Mouse (Mus musculus) intestine, embryonic 15.5 days (tissue): ENCODE results near the gene Mbtps1. TPM values are rescaled to one million over a fixed set of nuclear protein-coding genes. Genes with fewer than 3 reads are reported as not detected.

Source experiments
- ATAC-seq: fragments of 200-750 bp; cut with Nextera tagmentation; 2 replicates; pipeline ENCODE4 v1.8.0; 2017; ENCODE audit warnings: moderate TSS enrichment, moderate library complexity
- H3K27ac ChIP-seq: fragments of 300-500 bp; sonication (generic); 2 replicates; pipeline ENCODE4 v1.5.1; 2015; ENCODE audit warnings: mild to moderate bottlenecking, inconsistent platforms
- H3K27me3 ChIP-seq: fragments of 300-500 bp; sonication (generic); replicated peaks from 2 replicates; pipeline ENCODE4 v1.6.1; 2015; ENCODE audit warnings: inconsistent platforms
- H3K36me3 ChIP-seq: fragments of 300-500 bp; sonication (generic); 2 replicates; pipeline ENCODE4 v1.6.1; 2015; ENCODE audit warnings: inconsistent platforms
- H3K4me1 ChIP-seq: fragments of 300-500 bp; sonication (generic); replicated peaks from 2 replicates; pipeline ENCODE4 v1.6.1; 2015; ENCODE audit warnings: inconsistent platforms
- H3K4me2 ChIP-seq: fragments of 300-500 bp; sonication (generic); replicated peaks from 2 replicates; pipeline ENCODE4 v1.6.1; 2015; ENCODE audit warnings: mild to moderate bottlenecking, inconsistent platforms
- H3K4me3 ChIP-seq: fragments of 300-500 bp; sonication (generic); replicated peaks from 2 replicates; pipeline ENCODE4 v1.5.1; 2015; ENCODE audit warnings: inconsistent platforms
- H3K9ac ChIP-seq: fragments of 300-500 bp; sonication (generic); 2 replicates; pipeline ENCODE4 v1.6.1; 2015; ENCODE audit warnings: inconsistent platforms
- H3K9me3 ChIP-seq: fragments of 300-500 bp; sonication (generic); 2 replicates; pipeline ENCODE4 v1.6.1; 2016; ENCODE audit warnings: inconsistent platforms
- WGBS: fragments of 180-500 bp; shearing (Covaris S2); methylation state at CpG from one replicate; pipeline ENCODE4 v1.1.7; 2015; 5-methylcytosine and 5-hydroxymethylcytosine counted together
- polyA plus RNA-seq: library from polyadenylated mRNA; unstranded; fragments of >200 nt; fragmentation: Nextera tagmentation; extraction: Ambion mirVana; gene quantifications from 2 replicates; pipeline ENCODE4 v1.2.1, GENCODE M21; 2015

The Mbtps1 gene
- 83.6 and 88.8 TPM in 2 replicates for polyA plus RNA-seq

DNA sequence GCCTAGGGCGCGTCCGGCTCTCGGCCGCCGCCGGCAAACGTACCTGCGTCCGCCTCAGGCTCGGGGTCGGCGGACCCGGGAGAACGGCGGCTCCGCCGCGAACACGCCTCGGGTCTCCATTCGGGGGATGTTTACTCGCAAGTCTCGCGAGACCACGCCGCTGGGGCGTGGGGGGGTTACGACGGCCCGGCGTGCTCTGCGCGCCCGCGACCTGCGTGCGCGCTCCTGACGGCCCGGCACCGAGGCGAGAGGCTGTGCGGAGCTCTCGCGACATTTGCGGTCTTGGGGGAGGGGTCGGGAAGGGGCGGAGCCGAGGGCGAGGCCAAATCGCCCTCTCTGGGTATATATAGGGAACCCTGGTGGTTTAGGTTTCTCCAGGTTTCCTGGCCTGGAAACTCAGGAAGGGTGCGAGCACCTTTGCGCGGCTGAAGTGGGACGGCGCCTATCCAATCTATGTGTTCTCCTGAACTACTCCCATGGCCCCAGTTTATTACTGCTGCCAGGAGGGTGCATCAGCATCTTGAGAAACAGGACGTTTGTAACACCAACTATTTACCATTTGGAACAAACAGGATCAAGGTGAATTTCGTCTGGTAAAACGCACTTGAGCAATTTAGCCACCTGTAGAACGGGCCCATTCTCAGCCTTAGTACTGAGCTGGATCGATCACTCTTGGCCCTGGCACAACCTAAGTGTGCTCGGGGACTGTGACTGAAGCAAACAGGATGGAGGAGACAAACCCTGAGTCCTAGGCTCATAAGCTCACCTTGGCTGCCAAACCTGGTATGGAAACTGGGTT is at the start of gene Mbtps1:
Gene Mbtps1 (minus strand): TSS at position 133 of the 799 bp plus-strand sequence.
- ATAC-seq, result peak; percentile 98
- Histone ChIP-seq H3K9ac (peak within 1 kb of the TSS; percentile 88), H3K36me3 (peaks cover 14% of the 10 kb centered on the region), H3K4me2 (peak within 1 kb of the TSS; percentile 68), H3K4me1 (peaks cover 20% of the 10 kb centered on the region), H3K27ac (peak within 1 kb of the TSS; percentile 93), H3K9me3 (no peaks in the 10 kb centered on the region), H3K4me3 (peak within 1 kb of the TSS; percentile 82), H3K27me3 (no peaks in the 10 kb centered on the region)
- 5% methylated on average over 63 of the region's 63 CpGs for WGBS

DNA sequence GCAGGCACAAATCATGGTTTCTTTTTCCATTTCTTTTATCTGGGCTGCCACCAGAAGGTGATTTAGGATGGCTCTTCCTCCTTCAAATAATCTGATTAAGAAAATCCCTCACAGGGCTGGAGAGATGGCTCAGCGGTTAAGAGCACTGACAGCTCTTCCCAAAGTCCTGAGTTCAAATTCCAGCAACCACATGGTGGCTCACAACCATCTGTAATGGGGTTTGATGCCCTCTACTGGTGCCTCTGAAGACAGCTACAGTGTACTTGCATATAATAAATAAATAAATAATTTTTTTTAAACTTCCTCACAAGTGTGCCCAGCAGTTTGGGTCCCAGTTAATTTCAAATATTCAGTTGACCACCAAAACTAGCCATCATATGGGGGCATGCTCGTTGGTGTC is 47.7 kb upstream of the Mbtps1 start:
- H3K27ac ChIP-seq, result no peak overlapping the region
- H3K9me3 ChIP-seq, result no peaks in the 10 kb centered on the region
- H3K4me1 ChIP-seq, result peaks cover 8% of the 10 kb centered on the region; the same call in 1 of the 2 replicates
- WGBS, result 80% methylated on average over 2 of the region's 2 CpGs
- peaks cover 11% of the 10 kb centered on the region for H3K36me3 ChIP-seq
- no peak overlapping the region for H3K9ac ChIP-seq
- no peak for ATAC-seq
- no peak overlapping the region for H3K4me2 ChIP-seq
- H3K4me3 ChIP-seq, result no peak overlapping the region
- H3K27me3 ChIP-seq, result no peaks in the 10 kb centered on the region

DNA sequence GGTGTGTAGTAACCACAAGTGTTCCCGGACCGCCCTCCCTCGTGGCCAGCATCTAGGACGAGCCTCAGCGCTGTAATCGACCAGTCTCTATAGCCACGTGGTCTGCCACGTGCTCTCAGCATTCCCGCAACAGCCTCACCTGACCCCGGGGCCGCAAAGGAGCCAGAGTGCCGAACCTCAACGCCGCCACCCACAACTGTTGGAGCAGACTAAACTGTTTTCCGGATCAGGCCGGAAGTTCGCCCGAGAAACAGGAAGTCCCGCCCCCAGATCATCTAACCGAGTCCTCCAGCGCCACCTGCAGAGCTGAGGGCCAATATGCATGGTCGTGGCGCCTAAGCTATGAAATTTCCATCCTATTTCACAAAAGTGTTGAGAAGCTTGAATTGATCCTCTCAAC is 46.5 kb upstream of the Mbtps1 start, which contains the start of gene Taf1c:
Gene Taf1c (minus strand): TSS at position 227 of the 400 bp plus-strand sequence.
- H3K4me1 ChIP-seq, result peaks cover 8% of the 10 kb centered on the region; the same call in 1 of the 2 replicates
- under 1% methylated on average over 23 of the region's 23 CpGs for WGBS
- peak within 1 kb of the TSS; percentile 68 for H3K4me3 ChIP-seq
- ATAC-seq, result peak; percentile 87
- peak within 1 kb of the TSS; percentile 77 for H3K9ac ChIP-seq
- peak within 1 kb of the TSS; percentile 73 for H3K4me2 ChIP-seq
- no peaks in the 10 kb centered on the region for H3K9me3 ChIP-seq
- H3K27me3 ChIP-seq, result no peaks in the 10 kb centered on the region
- H3K36me3 ChIP-seq, result peaks cover 22% of the 10 kb centered on the region
- peak within 1 kb of the TSS; percentile 42; the same call in 1 of the 2 replicates for H3K27ac ChIP-seq

DNA sequence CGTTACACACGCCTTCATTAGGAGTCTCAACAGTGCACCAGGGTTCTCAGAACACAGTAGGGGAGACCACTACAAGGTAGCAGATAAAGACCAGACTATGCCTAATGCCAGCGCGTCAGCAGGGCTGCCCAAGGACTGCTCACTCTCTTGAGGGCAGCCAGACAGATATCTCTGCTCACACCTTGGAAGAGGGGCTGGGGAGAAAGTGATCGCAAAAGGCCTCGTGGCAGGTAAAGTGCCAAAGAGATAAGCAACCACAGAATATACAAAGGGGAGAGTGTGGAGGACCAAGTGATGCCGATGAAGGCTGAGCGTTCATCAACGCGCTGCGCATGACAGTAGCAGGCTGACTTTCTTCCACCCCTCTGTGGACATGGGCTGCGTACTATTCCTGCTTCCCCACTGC is 45.9 kb upstream of the Mbtps1 start:
- no peak overlapping the region for H3K27ac ChIP-seq

DNA sequence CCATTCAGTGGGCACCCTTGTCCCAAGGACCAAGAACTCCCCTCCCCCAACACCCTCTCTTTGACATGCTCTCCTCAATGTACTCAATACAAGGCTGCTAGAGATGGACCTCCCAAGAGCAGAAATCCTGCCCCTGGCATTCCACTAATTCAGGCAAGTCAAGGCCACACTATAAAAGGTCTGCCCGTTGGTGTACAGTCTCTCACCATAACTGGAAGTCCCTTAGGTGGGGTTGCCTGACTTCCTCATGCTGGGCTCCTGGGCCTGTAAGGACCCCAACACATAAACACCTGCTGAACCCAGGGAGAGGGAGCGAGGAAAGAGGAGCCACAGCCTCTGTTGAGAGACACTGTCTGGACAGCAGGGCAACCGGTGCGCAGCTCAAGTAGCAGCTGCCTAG is 45.2 kb upstream of the Mbtps1 start:
- ATAC-seq, result no peak
- H3K4me2 ChIP-seq, result peak overlapping the region; percentile 73
- peak overlapping the region; percentile 77; the same call in 1 of the 2 replicates for H3K9ac ChIP-seq
- H3K36me3 ChIP-seq, result peaks cover 28% of the 10 kb centered on the region
- no peaks in the 10 kb centered on the region for H3K27me3 ChIP-seq
- peak overlapping the region; percentile 68 for H3K4me3 ChIP-seq
- WGBS, result 90% methylated on average over 4 of the region's 4 CpGs
- H3K4me1 ChIP-seq, result peaks cover 8% of the 10 kb centered on the region; the same call in 1 of the 2 replicates
- no peaks in the 10 kb centered on the region for H3K9me3 ChIP-seq
- no peak overlapping the region for H3K27ac ChIP-seq

More for the DNA sequence above, 45.9 kb upstream of the Mbtps1 start:
- Histone ChIP-seq H3K4me2 (peak overlapping the region; percentile 73), H3K9ac (peak overlapping the region; percentile 77), H3K4me3 (peak overlapping the region; percentile 68), H3K9me3 (no peaks in the 10 kb centered on the region), H3K36me3 (peaks cover 24% of the 10 kb centered on the region), H3K27me3 (no peaks in the 10 kb centered on the region), H3K4me1 (peaks cover 8% of the 10 kb centered on the region; the same call in 1 of the 2 replicates)
- peak; percentile 42; the same call in 1 of the 2 replicates for ATAC-seq
- 34% methylated on average over 12 of the region's 12 CpGs for WGBS

DNA sequence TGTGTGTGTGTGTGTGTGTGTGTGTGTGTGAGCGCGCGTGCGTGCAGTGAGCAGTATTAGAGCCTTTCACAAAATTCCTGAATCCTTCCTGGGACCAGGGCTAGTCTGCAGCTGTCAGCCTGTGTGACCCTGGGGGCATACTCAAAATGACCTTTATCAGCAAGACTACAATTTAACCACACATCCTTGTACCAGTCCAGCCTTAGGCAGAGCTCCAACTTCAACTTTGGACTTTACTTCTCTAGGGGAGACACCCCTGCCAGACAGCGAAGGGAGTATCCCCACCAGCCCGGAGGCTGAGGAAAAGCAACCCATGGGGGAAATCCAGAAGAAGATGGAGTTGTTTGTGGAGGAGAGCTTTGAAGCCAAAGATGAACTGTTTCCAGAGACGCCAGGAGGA is 32.9 kb upstream of the Mbtps1 start:
- H3K4me1 ChIP-seq, result peaks cover 27% of the 10 kb centered on the region; the same call in 1 of the 2 replicates
- H3K36me3 ChIP-seq, result no peaks in the 10 kb centered on the region
- H3K4me3 ChIP-seq, result no peak overlapping the region
- peak; percentile 13; the same call in 1 of the 2 replicates for ATAC-seq
- no peak overlapping the region for H3K4me2 ChIP-seq
- H3K27me3 ChIP-seq, result no peaks in the 10 kb centered on the region
- no peaks in the 10 kb centered on the region for H3K9me3 ChIP-seq
- no peak overlapping the region for H3K27ac ChIP-seq
- 83% methylated on average over 7 of the region's 7 CpGs for WGBS
- H3K9ac ChIP-seq, result no peak overlapping the region

DNA sequence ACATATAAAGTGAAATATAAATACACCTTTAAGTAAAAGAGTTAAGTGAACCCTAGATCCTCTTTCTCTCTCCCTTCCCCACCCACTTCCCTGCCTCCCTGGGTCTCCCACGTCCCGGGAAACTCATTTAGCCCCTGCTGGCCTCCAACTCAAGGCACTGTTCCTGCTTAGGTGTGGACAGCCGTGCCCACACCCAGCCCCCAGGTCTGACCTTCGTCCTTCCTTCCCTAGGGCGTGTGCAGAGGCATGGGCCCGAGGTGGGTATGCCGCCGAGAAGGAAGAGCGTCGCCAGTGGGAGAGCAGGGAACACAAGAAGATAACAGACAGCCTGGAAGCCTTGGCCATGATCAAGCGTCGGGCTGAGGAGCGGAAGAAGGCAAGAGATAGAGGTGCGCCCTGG is 31.8 kb upstream of the Mbtps1 start:
- H3K36me3 ChIP-seq, result no peaks in the 10 kb centered on the region
- WGBS, result 66% methylated on average over 14 of the region's 14 CpGs
- peak; percentile 82 for ATAC-seq
- H3K4me2 ChIP-seq, result 0 out of 2 replicates have a peak overlapping the region, but pooled peaks have one; percentile 6
- no peaks in the 10 kb centered on the region for H3K27me3 ChIP-seq
- no peaks in the 10 kb centered on the region for H3K9me3 ChIP-seq
- peaks cover 20% of the 10 kb centered on the region; the same call in 1 of the 2 replicates for H3K4me1 ChIP-seq
- H3K27ac ChIP-seq, result peak overlapping the region; percentile 56; the same call in 1 of the 2 replicates
- H3K4me3 ChIP-seq, result no peak overlapping the region
- H3K9ac ChIP-seq, result no peak overlapping the region

DNA sequence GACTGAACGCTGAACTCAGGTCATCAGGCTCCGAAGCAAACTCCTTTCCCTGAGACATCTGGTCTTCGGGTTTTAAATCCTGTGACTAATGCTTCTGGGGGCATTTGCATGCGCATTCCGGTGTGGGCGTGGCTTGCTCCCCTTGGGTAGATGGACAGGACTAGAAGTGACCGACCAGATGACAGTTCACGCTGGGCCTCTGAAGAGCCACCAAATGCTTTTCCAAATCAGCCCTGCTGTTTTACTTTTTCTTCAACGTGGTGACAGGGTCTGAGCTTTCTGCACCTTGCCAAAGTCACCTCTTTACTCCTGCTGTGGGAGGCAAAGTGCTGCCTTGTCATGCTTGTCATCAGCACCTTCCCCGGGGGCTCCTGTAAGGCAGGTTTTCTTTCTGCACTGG is 30.3 kb upstream of the Mbtps1 start:
- Histone ChIP-seq H3K27ac (no peak overlapping the region), H3K9ac (no peak overlapping the region), H3K4me1 (peaks cover 10% of the 10 kb centered on the region; the same call in 1 of the 2 replicates), H3K9me3 (no peaks in the 10 kb centered on the region), H3K4me3 (no peak overlapping the region), H3K4me2 (no peak overlapping the region), H3K27me3 (no peaks in the 10 kb centered on the region), H3K36me3 (no peaks in the 10 kb centered on the region)
- no peak for ATAC-seq
- 33% methylated on average over 10 of the region's 10 CpGs for WGBS

DNA sequence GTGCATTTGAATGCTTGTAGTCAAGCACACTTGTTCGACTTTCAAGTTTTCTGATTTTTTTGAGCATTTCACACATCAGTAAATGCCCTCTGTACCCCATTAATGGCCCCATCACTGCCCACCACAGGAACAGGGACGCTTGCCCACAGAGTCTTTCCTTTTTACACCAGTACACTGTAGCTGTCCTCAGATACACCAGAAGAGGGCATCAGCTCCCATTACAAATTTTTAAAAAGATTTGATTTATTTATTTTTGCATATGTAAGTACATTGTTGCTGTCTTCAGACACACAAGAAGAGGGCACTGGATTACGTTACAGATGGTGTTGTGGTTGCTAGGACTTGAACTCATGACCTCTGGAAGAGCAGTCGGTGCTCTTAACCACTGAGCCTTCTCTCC is 29.8 kb upstream of the Mbtps1 start:
- Histone ChIP-seq H3K4me1 (peaks cover 10% of the 10 kb centered on the region; the same call in 1 of the 2 replicates), H3K4me2 (no peak overlapping the region), H3K9ac (no peak overlapping the region), H3K4me3 (no peak overlapping the region), H3K36me3 (no peaks in the 10 kb centered on the region), H3K9me3 (no peaks in the 10 kb centered on the region), H3K27ac (no peak overlapping the region), H3K27me3 (no peaks in the 10 kb centered on the region)
- 63% methylated on average over 4 of the region's 4 CpGs for WGBS
- no peak for ATAC-seq

DNA sequence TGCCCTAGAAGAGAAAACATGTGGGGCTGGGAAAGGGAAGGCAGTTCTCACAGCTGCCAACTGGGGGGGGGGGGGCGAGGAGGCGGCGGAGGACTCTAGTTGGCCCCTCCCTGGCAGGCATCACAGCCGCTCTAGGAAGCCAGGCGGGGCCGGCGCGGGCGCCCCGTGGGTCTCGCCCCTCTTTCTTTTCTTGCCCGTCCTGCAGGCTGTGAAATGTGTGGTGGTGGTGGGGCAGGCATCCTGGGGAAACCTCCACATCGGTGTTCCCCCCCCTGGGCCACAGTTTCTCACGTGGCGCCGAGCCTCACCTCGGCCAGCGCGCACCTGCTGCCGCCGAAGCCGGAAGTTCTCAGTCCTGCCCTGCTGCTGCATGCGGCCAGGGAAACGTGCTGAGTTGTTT is 27.4 kb upstream of the Mbtps1 start:
- 22% methylated on average over 18 of the region's 24 CpGs for WGBS
- Histone ChIP-seq H3K27me3 (no peaks in the 10 kb centered on the region), H3K9ac (peak overlapping the region; percentile 21; the same call in 1 of the 2 replicates), H3K27ac (peak overlapping the region; percentile 7; the same call in 1 of the 2 replicates), H3K4me1 (peaks cover 8% of the 10 kb centered on the region; the same call in 1 of the 2 replicates), H3K4me3 (peak overlapping the region; percentile 29), H3K36me3 (no peaks in the 10 kb centered on the region), H3K9me3 (no peaks in the 10 kb centered on the region), H3K4me2 (peak overlapping the region; percentile 63)
- peak; percentile 48 for ATAC-seq

DNA sequence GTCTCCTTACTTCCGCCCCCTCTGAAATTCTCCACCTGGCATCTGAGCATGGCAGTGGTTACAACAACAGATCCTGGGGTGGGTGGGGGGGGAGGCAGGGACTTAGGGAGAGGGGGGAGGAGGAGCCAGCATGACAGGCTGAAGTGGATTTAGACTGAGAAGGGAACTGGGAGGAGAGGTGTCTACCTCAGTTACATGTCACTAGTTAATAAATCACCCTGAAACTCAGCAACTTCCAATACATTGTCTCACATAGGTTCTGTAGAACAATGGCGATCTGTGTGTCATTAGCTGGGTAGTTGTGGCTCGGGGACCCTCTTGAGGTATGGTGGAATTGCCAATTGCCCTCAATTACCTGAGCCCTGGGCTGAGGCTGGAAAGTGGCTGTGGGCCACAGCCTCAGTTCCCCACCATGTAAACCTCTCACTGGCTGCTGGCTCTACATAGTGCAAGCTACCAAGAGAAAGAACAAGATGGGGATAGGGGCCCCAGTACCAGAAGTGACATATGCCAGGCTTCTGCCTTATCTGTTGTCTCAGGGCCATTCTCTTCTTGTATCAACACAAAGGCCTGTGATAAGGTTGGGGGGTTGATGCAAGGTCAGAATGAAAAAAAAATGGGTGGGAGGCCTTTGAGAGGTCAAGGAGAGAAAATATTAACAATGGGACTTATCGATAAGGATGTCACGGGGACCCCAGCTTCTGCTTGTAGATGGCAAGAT is 22.1 kb upstream of the Mbtps1 start:
- ATAC-seq, result peak; percentile 60
- no peak overlapping the region for H3K4me2 ChIP-seq
- no peaks in the 10 kb centered on the region for H3K27me3 ChIP-seq
- WGBS, result 48% methylated on average over 5 of the region's 5 CpGs
- no peak overlapping the region for H3K9ac ChIP-seq
- H3K9me3 ChIP-seq, result no peaks in the 10 kb centered on the region
- peaks cover 9% of the 10 kb centered on the region; the same call in 1 of the 2 replicates for H3K4me1 ChIP-seq
- peak overlapping the region; percentile 70; the same call in 1 of the 2 replicates for H3K27ac ChIP-seq
- no peak overlapping the region for H3K4me3 ChIP-seq
- no peaks in the 10 kb centered on the region for H3K36me3 ChIP-seq

DNA sequence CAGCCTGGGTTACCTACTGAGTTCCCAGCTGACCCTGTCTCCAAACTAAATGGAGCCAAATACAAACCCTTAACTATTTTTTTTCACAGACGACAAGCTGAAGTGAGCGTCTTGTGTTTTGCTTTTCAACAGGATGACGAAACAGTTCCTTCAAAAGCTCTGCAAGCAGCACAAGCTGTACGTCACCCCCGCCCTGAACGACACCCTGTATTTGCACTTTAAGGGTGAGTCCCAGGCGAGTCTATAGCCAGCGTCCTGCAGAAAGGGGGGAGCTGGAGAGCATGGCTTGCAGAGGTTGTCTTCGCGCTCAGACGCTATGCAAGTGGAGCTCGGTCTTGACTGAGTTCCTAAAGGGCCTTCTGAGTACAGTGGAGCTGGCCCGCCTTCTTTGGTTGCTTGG is 20.6 kb upstream of the Mbtps1 start:
- peaks cover 11% of the 10 kb centered on the region for H3K4me1 ChIP-seq
- H3K9ac ChIP-seq, result no peak overlapping the region
- H3K27ac ChIP-seq, result 0 out of 2 replicates have a peak overlapping the region, but pooled peaks have one; percentile 36
- no peak overlapping the region for H3K4me3 ChIP-seq
- H3K4me2 ChIP-seq, result no peak overlapping the region
- no peaks in the 10 kb centered on the region for H3K27me3 ChIP-seq
- ATAC-seq, result no peak
- no peaks in the 10 kb centered on the region for H3K36me3 ChIP-seq
- WGBS, result 36% methylated on average over 13 of the region's 13 CpGs
- no peaks in the 10 kb centered on the region for H3K9me3 ChIP-seq
